Mouse (Mus musculus) spleen, postnatal 4 days (tissue): ENCODE data around the gene Odf2l.

ENCODE experiments used
- DNase-seq, 2 experiments: peaks; one replicate each; pipeline ENCODE4 v3.0.0; 2022; ENCODE audit warnings: low spot score in 2 of 2

Odf2l gene

GRCm38 (mm10) chr3:145140236-145140635 lies 21.8 kb downstream of the Odf2l start:
- DNase-seq, result no peak

- no peak for DNase-seq
These were observed 24.5 kb downstream of the Odf2l start for GRCm38 (mm10) chr3:145142925-145143324.

GRCm38 (mm10) chr3:145143856-145144255 lies 25.5 kb downstream of the Odf2l start:
- DNase-seq, result no peak

GRCm38 (mm10) chr3:145146871-145147270 lies 28.5 kb downstream of the Odf2l start:
- DNase-seq, result no peak

GRCm38 (mm10) chr3:145147483-145147882 lies 29.1 kb downstream of the Odf2l start:
- no peak for DNase-seq

GRCm38 (mm10) chr3:145147952-145148351 lies 29.6 kb downstream of the Odf2l start:
- no peak for DNase-seq

- no peak for DNase-seq
These were observed 32.7 kb downstream of the Odf2l start for GRCm38 (mm10) chr3:145151092-145151491.

GRCm38 (mm10) chr3:145151933-145152332 lies 33.5 kb downstream of the Odf2l start:
- DNase-seq, result no peak

- DNase-seq, result no peak
These were observed 38.5 kb downstream of the Odf2l start for GRCm38 (mm10) chr3:145156883-145157282.

GRCm38 (mm10) chr3:145158441-145158840 lies 40.1 kb downstream of the Odf2l start:
- no peak for DNase-seq

GRCm38 (mm10) chr3:145166741-145167140 lies 48.4 kb downstream of the Odf2l start:
- no peak for DNase-seq

- no peak for DNase-seq
These were observed 49.4 kb downstream of the Odf2l start for GRCm38 (mm10) chr3:145167766-145168165.

GRCm38 (mm10) chr3:145168844-145169696 lies 50.7 kb downstream of the Odf2l start:
- DNase-seq, result no peak

GRCm38 (mm10) chr3:145170028-145170427 lies 51.6 kb downstream of the Odf2l start:
- no peak for DNase-seq

GRCm38 (mm10) chr3:145170604-145171389 lies 52.4 kb downstream of the Odf2l start:
- no peak for DNase-seq

GRCm38 (mm10) chr3:145171390-145172060 lies 53.1 kb downstream of the Odf2l start:
- DNase-seq, result no peak

GRCm38 (mm10) chr3:145184645-145185044 lies 66.3 kb downstream of the Odf2l start:
- DNase-seq, result no peak

GRCm38 (mm10) chr3:145191972-145192371 lies 73.6 kb downstream of the Odf2l start:
- DNase-seq, result no peak

- DNase-seq, result no peak
These were observed 77.0 kb downstream of the Odf2l start for GRCm38 (mm10) chr3:145195240-145195923.

- DNase-seq, result no peak
These were observed 79.7 kb downstream of the Odf2l start for GRCm38 (mm10) chr3:145198050-145198449.
